Mouse (Mus musculus) heart, adult 18-20 months (tissue): ENCODE measurements around the gene Ginm1. TPM values are rescaled to one million over a fixed set of nuclear protein-coding genes. Genes with fewer than 3 reads are reported as not detected.
A peak's percentile ranks its signal among the peaks of the same experiment; 100 is the strongest.

Experiments used
- DNase-seq, 2 experiments: peaks; one replicate each; pipeline ENCODE4 v3.0.0; 2021 to 2022; ENCODE audit warnings: mixed read lengths in 1 of 2
- long read RNA-seq, 2 experiments: library from polyadenylated mRNA; stranded (forward); transcript quantifications; one replicate each; pipeline ENCODE4 v2.0.0; 2021
- total RNA-seq, 2 experiments: library from RNA; stranded (reverse); gene quantifications; 2 replicates each; pipeline ENCODE4 v1.2.3; 2021

Ginm1 gene
- total RNA-seq = 100 to 1,000 TPM in 1 of 2 experiments, 10 to 100 TPM in 1; 91.2 to 103 TPM
- long read RNA-seq, experiment 1, transcript Ginm1-204 (8 exons, 1,525 nt) = major isoform, 95 of 118 reads
- long read RNA-seq, experiment 1, transcript Ginm1-201 (8 exons, 1,557 nt) = minor isoform, 13 of 118 reads
- long read RNA-seq, experiment 1, partial matches to known transcripts = 4 of 118 reads
- long read RNA-seq, experiment 1, other reads (novel, unspliced or antisense) = 5 of 118 reads
- long read RNA-seq, experiment 2, transcript Ginm1-204 (8 exons, 1,525 nt) = major isoform, 49 of 62 reads
- long read RNA-seq, experiment 2, transcript Ginm1-201 (8 exons, 1,557 nt) = minor isoform, 7 of 62 reads
- long read RNA-seq, experiment 2, partial matches to known transcripts = 3 of 62 reads
- long read RNA-seq, experiment 2, other reads (novel, unspliced or antisense) = 3 of 62 reads

- peak; percentile 92 to 93 for DNase-seq
Measured at GRCm38 (mm10) chr10:7792751-7793385, at the start of gene Ginm1, which contains the start of gene Ppil4. Gene Ginm1 (minus strand): TSS chr10:7792824. Gene Ppil4 (plus strand): TSS chr10:7792891.

DNA sequence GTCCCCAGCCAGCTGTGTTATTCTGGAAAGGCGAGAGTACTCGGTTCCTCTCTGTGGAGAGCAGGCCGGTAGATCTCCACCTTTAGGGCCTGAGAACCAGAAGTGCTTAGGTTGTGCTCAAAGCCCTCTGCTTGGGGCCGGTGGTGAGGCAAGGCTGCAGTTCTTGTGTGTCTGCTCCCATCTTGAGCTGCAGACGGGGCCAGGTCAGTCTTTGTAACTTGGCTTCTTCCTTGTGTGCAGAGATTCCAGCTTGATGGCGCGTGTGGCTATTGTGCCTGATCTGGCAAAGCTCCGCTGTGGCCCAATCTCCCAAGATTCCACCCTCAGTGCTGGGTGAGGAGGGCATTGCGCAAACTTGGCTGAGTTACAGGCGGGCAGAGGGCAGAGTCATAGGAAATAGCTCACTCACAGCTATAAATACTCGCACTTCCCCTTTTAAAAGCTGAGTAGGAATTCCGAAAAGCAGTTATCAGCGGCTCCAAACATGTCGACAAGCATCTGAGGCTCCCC lies 49.0 kb upstream of the Ginm1 start:
- DNase-seq = peak; percentile 87 to 93

GRCm38 (mm10) chr10:7840785-7841184 lies 48.2 kb upstream of the Ginm1 start:
- DNase-seq = no peak

- DNase-seq = no peak
Measured at GRCm38 (mm10) chr10:7840353-7840733, 47.7 kb upstream of the Ginm1 start.

GRCm38 (mm10) chr10:7839551-7840352 lies 47.1 kb upstream of the Ginm1 start:
- DNase-seq = peak; percentile 42 to 66

DNA sequence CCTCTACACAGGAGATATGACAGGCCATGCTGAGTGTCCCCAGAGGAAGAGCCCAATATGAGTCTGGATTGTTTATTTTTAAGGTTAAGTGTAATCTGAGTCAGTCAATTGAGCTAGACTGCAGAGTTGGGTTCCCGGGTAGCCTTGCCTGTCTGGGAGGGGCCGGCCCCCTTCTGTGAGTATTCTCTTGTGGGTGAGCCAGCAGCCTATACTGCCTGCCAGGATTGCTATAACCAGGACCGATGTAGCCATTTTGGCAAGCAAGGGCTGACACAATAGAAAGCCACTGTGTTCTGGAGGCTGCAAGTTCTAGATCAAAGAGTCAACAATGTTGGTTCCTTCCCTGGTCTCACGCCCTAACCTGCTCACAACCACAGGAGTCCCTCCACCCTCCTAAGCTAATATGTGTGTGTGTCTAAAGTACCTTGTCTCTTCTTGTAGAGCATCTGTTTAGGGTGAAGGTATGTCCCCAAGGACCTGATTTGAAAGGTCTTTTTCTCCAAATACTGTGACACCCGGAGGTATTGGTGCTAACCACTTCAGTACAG lies 46.3 kb upstream of the Ginm1 start:
- no peak for DNase-seq

DNA sequence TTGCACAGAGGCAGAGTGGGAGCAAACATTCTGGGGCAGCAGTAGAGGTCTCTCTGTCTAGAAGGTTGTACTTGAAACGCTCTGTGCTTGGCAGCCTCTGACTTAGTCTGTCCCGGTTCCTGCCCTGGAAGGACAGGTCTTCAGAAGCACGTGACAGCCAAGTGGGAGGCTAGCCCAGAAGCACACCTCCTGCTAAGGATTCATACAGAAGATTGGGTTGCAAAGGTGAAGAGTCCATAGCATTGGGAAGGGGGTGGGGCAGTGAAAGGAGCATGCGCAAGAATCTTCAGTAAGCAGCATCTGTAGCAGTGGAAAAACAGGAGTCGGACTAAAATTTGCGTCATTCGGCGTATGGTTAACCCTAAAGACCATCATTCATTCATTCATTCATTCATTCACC lies 45.4 kb upstream of the Ginm1 start:
- DNase-seq = no peak

GRCm38 (mm10) chr10:7837446-7837845 lies 44.8 kb upstream of the Ginm1 start:
- no peak for DNase-seq

GRCm38 (mm10) chr10:7836902-7837301 lies 44.3 kb upstream of the Ginm1 start:
- no peak for DNase-seq

- no peak for DNase-seq
Measured at GRCm38 (mm10) chr10:7834671-7835225, 42.1 kb upstream of the Ginm1 start.

DNA sequence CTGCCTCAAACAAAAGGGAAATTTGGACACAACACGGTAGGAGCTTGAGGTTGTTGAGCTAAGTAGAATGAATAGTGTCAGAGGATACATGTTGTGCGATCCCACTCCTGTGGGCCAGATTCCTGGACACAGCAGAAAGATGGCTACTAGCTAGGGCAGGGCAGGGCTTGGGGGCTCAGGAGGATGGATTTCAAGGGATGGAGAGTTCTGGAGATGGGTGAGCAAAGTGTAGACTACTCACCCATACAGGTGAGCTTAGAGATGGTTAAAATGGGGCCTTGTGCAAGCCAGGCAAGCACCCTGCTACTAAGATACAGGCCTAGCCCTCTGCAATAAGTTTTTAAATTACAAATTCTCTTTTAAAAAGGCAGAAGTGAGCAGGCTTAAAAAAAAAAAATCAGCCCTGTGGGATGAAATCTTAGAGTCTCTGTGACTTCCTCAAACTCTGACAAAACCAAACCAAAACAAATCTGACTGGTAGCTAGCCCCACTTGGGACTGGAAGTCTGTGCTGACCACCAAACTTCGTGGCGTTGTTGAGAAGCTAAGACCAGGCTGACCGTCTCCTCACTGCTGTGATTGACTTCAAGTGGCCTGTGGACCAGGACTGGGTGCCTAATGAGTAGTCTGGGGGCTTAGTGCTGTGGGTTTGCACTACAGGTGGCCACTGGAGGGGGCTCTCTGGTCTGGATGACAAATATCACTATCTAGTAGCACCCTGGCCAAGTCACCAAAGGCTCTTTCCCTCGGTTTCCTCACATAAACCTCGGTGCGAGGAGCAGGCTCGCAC lies 40.9 kb upstream of the Ginm1 start:
- peak in 1 of 2 experiments; percentile 30 for DNase-seq

DNA sequence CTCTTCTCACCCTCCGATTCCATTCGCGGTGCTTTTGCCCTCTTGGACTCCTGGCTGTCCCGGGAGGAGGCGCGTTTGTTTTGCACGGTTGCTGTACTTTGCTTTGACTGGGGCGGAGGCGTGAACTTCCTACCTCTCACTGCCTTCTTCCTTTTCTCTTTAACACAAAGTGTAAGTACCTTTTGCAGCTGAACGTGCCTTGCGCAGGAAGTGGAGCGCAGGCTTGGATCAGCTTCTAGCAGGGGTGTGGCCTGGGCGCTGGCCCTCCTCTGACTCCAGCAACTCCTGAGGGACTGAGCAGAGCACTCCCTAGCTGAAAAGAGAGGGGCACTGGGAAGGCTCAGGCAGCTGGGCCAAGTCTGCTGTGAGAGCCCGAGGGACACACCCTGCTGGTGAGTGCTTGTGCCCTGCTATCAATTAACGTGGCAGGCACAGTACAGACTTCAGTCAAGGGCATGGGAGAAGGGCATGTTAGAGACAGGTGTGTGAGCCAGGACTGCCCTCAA lies 39.6 kb upstream of the Ginm1 start, which contains the start of gene Zc3h12d:
Zc3h12d (plus strand) TSS at position 300 of the 506 bp plus-strand sequence.
- peak; percentile 39 to 57 for DNase-seq

- DNase-seq = no peak
Measured at GRCm38 (mm10) chr10:7826106-7826505, 33.5 kb upstream of the Ginm1 start.

- DNase-seq = no peak
Measured at GRCm38 (mm10) chr10:7825281-7825665, 32.6 kb upstream of the Ginm1 start.

DNA sequence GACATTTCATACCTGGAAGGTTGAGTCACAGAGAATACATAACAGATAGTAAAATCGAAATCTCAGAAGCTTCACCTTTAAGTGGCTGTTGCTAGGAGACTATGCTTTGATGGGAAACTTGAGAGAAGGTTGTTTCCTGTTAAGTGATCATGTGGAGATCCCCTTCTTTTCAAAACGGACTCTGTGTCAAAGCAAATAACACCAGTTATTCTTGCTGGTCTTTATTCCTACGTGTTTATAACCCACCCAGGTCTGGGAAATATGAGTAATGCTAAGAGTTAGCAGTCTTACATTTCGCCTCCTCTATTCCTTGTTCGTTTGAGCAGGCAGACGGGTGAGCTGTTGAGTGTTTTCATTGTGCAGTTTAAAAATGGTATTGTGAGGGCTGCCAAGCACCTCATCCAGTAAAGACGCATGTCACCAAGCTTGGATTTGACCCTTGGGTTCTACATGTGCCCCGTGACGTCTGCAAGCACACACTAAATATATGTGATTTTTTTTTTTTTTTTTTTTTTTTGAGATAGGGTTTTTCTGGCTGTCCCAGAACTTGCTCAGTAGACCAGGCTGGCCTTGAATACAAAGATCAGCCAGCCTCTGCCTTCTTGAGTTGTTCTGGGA lies 32.1 kb upstream of the Ginm1 start:
- no peak for DNase-seq

DNA sequence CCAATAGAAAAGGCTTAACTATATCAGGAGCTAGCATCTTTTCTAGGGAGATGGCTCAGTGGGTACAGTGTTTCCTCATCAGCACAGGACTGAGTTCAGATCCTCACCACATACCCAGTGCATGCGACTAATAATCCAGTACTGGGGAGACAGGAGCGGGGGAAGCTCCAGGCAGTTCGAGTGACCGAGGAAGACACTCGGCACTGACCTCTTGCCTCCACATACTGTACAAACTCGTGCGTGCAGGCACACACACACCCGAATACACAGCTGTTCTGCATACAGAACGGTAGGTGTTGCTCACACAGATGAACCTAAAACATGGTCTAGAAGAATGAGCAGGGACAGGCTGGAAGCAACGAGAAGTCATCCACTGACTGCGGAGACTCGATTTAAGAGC lies 29.4 kb upstream of the Ginm1 start:
- DNase-seq = no peak

GRCm38 (mm10) chr10:7820171-7820570 lies 27.5 kb upstream of the Ginm1 start:
- no peak for DNase-seq

- no peak for DNase-seq
Measured at GRCm38 (mm10) chr10:7819603-7820002, 27.0 kb upstream of the Ginm1 start.

- DNase-seq = no peak
Measured at GRCm38 (mm10) chr10:7819156-7819555, 26.5 kb upstream of the Ginm1 start.

DNA sequence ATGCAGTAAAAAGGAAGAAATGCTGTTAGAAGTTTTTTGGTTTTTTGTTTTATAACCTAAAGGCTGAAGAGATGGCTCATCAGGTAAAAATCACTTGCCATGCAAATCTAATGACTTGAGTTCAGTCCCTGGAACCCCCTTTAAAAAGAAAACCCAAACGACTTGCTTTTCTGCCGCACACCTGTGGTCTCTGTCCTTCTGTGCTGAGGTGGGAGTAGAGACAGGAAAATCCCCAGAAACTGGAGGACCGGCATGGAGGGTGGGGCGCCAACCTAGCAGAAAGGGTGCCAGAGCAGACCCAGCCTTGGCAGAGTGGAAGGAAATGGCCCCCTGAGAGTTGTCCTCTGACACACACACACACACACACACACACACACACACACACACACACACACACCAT lies 26.1 kb upstream of the Ginm1 start:
- no peak for DNase-seq
